Mouse (Mus musculus): Measurements from ENCODE around the gene Crybb1. TPM values are rescaled to one million over a fixed set of nuclear protein-coding genes. Genes with fewer than 3 reads are reported as not detected.

Crybb1 gene
- polyA plus RNA-seq (2012; rRNA removed), result 0.15 and 0.40 TPM in 2 replicates

DNA sequence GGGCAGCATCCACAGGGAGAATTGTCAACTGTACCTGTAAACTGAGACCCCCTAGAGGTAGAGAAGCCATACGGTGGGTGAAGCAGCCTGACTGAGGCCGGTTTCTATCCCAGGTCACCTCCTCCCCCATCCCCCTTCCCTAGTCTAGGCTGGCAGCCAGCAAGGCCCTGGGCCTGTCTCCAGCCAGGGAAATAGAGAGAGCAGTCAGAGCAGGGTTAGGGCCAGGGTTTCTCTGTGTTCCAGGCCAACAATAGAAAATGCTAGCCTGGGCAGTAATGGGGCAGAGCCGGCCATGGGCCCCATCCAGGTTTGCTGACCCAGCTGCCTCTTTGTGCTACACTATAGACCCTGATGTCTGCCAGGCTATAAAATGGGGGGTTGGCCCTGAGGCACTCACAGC lies at the start of gene Crybb1:
Crybb1 (plus strand) TSS at position 390 of the 400 bp plus-strand sequence.
- no peak for DNase-seq
- TF ChIP-seq POLR2A (IDR thresholded peaks at IDR 0.05; ENCODE audit: control insufficient read depth, extremely low read depth, insufficient read depth, low read length, poor library complexity) (no peak), CTCF (IDR thresholded peaks at IDR 0.05; ENCODE audit: borderline replicate concordance, control insufficient read depth, extremely low read depth, insufficient read depth, low read length, poor library complexity) (no peak)
- H3K27me3 ChIP-seq (ENCODE audit: control insufficient read depth, insufficient read depth, low read length), result no peaks in the 10 kb centered on the region
- H3K36me3 ChIP-seq (ENCODE audit: control insufficient read depth, insufficient read depth, low read length), result no peaks in the 10 kb centered on the region
- H3K4me3 ChIP-seq (ENCODE audit: control insufficient read depth, insufficient read depth, low read length), result no peak within 1 kb of the TSS
- WGBS, result 79% methylated on average over 3 of the region's 3 CpGs
- peaks cover 13% of the 10 kb centered on the region for H3K4me1 ChIP-seq (replicated peaks; ENCODE audit: control insufficient read depth, insufficient read depth, low read length)
- H3K27ac ChIP-seq (ENCODE audit: control insufficient read depth, insufficient read depth, low read length), result no peak within 1 kb of the TSS

DNA sequence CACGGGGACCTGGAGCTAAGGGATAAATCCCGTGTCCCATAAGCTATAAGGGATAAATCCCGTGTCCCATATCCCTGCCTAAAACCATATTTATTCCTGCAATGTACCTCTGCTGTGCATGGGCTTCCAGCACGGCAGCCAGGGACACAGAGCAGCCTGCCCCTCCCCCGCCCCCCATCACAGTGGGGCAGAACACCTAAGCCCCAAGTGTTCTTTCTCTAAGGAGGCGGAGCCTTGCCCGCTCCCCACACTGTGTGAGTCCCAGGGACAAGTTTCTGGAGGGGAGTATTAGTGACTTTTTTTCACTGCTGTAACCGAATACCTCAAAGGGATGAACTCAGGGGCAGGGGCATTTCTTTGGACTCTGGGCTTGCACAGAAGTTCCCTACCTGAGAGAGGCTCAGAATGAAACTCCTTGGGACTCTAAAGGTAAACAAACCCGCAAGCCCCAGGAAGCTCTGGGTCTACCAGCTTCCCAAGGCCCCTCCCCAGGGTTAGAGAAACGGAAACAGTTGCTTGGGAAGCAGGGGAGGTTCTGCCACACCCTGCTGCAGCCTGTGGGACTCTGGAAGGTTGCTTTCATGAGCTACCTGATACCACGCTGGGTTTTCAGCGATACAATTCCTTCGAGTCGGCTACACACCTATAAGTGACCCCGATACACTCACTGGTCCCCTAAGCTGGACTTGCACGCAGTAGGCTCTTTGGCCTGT lies 48.9 kb upstream of the Crybb1 start:
- Histone ChIP-seq H3K4me1 (replicated peaks; ENCODE audit: control insufficient read depth, insufficient read depth, low read length) (no peaks in the 10 kb centered on the region), H3K36me3 (ENCODE audit: control insufficient read depth, insufficient read depth, low read length) (no peaks in the 10 kb centered on the region), H3K4me3 (ENCODE audit: control insufficient read depth, insufficient read depth, low read length) (no peak overlapping the region), H3K27me3 (ENCODE audit: control insufficient read depth, insufficient read depth, low read length) (no peaks in the 10 kb centered on the region), H3K27ac (ENCODE audit: control insufficient read depth, insufficient read depth, low read length) (no peak overlapping the region)
- no peak for DNase-seq
- 58% methylated on average over 16 of the region's 16 CpGs for WGBS
- TF ChIP-seq POLR2A (IDR thresholded peaks at IDR 0.05; ENCODE audit: control insufficient read depth, extremely low read depth, insufficient read depth, low read length, poor library complexity) (no peak), CTCF (IDR thresholded peaks at IDR 0.05; ENCODE audit: borderline replicate concordance, control insufficient read depth, extremely low read depth, insufficient read depth, low read length, poor library complexity) (no peak)

GRCm38 (mm10) chr5:112208321-112208720 lies 47.3 kb upstream of the Crybb1 start:
- H3K27ac ChIP-seq (ENCODE audit: control insufficient read depth, insufficient read depth, low read length), result no peak overlapping the region
- no peak overlapping the region for H3K4me3 ChIP-seq (ENCODE audit: control insufficient read depth, insufficient read depth, low read length)
- no peaks in the 10 kb centered on the region for H3K27me3 ChIP-seq (ENCODE audit: control insufficient read depth, insufficient read depth, low read length)
- WGBS, result 83% methylated on average over 4 of the region's 4 CpGs
- H3K4me1 ChIP-seq (replicated peaks; ENCODE audit: control insufficient read depth, insufficient read depth, low read length), result no peaks in the 10 kb centered on the region
- H3K36me3 ChIP-seq (ENCODE audit: control insufficient read depth, insufficient read depth, low read length), result no peaks in the 10 kb centered on the region
- TF ChIP-seq CTCF (IDR thresholded peaks at IDR 0.05; ENCODE audit: borderline replicate concordance, control insufficient read depth, extremely low read depth, insufficient read depth, low read length, poor library complexity) (no peak), POLR2A (IDR thresholded peaks at IDR 0.05; ENCODE audit: control insufficient read depth, extremely low read depth, insufficient read depth, low read length, poor library complexity) (no peak)
- no peak for DNase-seq

- peak; percentile 57 for DNase-seq
- peak; percentile 90 for TF ChIP-seq CTCF (IDR thresholded peaks at IDR 0.05; ENCODE audit: borderline replicate concordance, control insufficient read depth, extremely low read depth, insufficient read depth, low read length, poor library complexity)
- no peak for TF ChIP-seq POLR2A (IDR thresholded peaks at IDR 0.05; ENCODE audit: control insufficient read depth, extremely low read depth, insufficient read depth, low read length, poor library complexity)
- Histone ChIP-seq H3K4me3 (ENCODE audit: control insufficient read depth, insufficient read depth, low read length) (no peak overlapping the region), H3K36me3 (ENCODE audit: control insufficient read depth, insufficient read depth, low read length) (no peaks in the 10 kb centered on the region), H3K4me1 (replicated peaks; ENCODE audit: control insufficient read depth, insufficient read depth, low read length) (no peaks in the 10 kb centered on the region), H3K27me3 (ENCODE audit: control insufficient read depth, insufficient read depth, low read length) (no peaks in the 10 kb centered on the region), H3K27ac (ENCODE audit: control insufficient read depth, insufficient read depth, low read length) (no peak overlapping the region)
- WGBS, result 41% methylated on average over 8 of the region's 8 CpGs
Measured at GRCm38 (mm10) chr5:112210104-112210503, 45.5 kb upstream of the Crybb1 start.

GRCm38 (mm10) chr5:112211911-112212310 lies 43.7 kb upstream of the Crybb1 start:
- TF ChIP-seq CTCF (IDR thresholded peaks at IDR 0.05; ENCODE audit: borderline replicate concordance, control insufficient read depth, extremely low read depth, insufficient read depth, low read length, poor library complexity) (no peak), POLR2A (IDR thresholded peaks at IDR 0.05; ENCODE audit: control insufficient read depth, extremely low read depth, insufficient read depth, low read length, poor library complexity) (no peak)
- no peak overlapping the region for H3K27ac ChIP-seq (ENCODE audit: control insufficient read depth, insufficient read depth, low read length)
- H3K27me3 ChIP-seq (ENCODE audit: control insufficient read depth, insufficient read depth, low read length), result no peaks in the 10 kb centered on the region
- no peak overlapping the region for H3K4me3 ChIP-seq (ENCODE audit: control insufficient read depth, insufficient read depth, low read length)
- WGBS, result 92% methylated on average over 7 of the region's 7 CpGs
- H3K36me3 ChIP-seq (ENCODE audit: control insufficient read depth, insufficient read depth, low read length), result no peaks in the 10 kb centered on the region
- no peaks in the 10 kb centered on the region for H3K4me1 ChIP-seq (replicated peaks; ENCODE audit: control insufficient read depth, insufficient read depth, low read length)
- DNase-seq, result no peak

GRCm38 (mm10) chr5:112212711-112213264 lies 42.8 kb upstream of the Crybb1 start:
- TF ChIP-seq CTCF (IDR thresholded peaks at IDR 0.05; ENCODE audit: borderline replicate concordance, control insufficient read depth, extremely low read depth, insufficient read depth, low read length, poor library complexity) (no peak), POLR2A (IDR thresholded peaks at IDR 0.05; ENCODE audit: control insufficient read depth, extremely low read depth, insufficient read depth, low read length, poor library complexity) (no peak)

More at GRCm38 (mm10) chr5:112212711-112213264, 42.8 kb upstream of the Crybb1 start:
- Histone ChIP-seq H3K4me3 (ENCODE audit: control insufficient read depth, insufficient read depth, low read length) (no peak overlapping the region), H3K27ac (ENCODE audit: control insufficient read depth, insufficient read depth, low read length) (no peak overlapping the region), H3K4me1 (replicated peaks; ENCODE audit: control insufficient read depth, insufficient read depth, low read length) (no peaks in the 10 kb centered on the region), H3K27me3 (ENCODE audit: control insufficient read depth, insufficient read depth, low read length) (no peaks in the 10 kb centered on the region), H3K36me3 (ENCODE audit: control insufficient read depth, insufficient read depth, low read length) (no peaks in the 10 kb centered on the region)
- no peak for DNase-seq
- 92% methylated on average over 6 of the region's 6 CpGs for WGBS
